ENCODE assay signal across 8 mouse cellular contexts in genomic region chr17:58919061-58919460, GRCm38 (mm10).
DNase-seq lines count a peak whose midpoint lies in the region; ATAC-seq and TF ChIP-seq lines count a peak whose summit lies in the region.

No protein-coding gene starts in this region.

- H3K27ac ChIP-seq in hindbrain, embryonic 12.5 days: no peak overlapping the region
- H3K27ac ChIP-seq in midbrain, embryonic 10.5 days (replicated peaks): peak overlapping the region; percentile 77

- H3K4me1 ChIP-seq in E14TG2a.4 (replicated peaks; ENCODE audit: low read depth, low read length): peaks cover 4% of the 10 kb centered on the region; the same call in 1 of the 2 replicates
- H3K4me1 ChIP-seq in hindbrain, embryonic 12.5 days: peaks cover 12% of the 10 kb centered on the region
- H3K4me1 ChIP-seq in midbrain, embryonic 10.5 days: peaks cover 22% of the 10 kb centered on the region

- H3K4me2 ChIP-seq in hindbrain, embryonic 12.5 days (replicated peaks): peak overlapping the region; percentile 33

- 5% methylated on average over 8 of the region's 8 CpGs for WGBS in hindbrain, embryonic 12.5 days
- WGBS in midbrain, embryonic 10.5 days: 7% methylated on average over 8 of the region's 8 CpGs

- H3K27me3 ChIP-seq in E14TG2a.4 (ENCODE audit: insufficient read depth, low read length): no peaks in the 10 kb centered on the region
- no peaks in the 10 kb centered on the region for H3K27me3 ChIP-seq in hindbrain, embryonic 12.5 days
- no peaks in the 10 kb centered on the region for H3K27me3 ChIP-seq in midbrain, embryonic 10.5 days (ENCODE audit: low read depth, poor library complexity, severe bottlenecking)

- H3K9me3 ChIP-seq in E14TG2a.4 (ENCODE audit: low read length): no peaks in the 10 kb centered on the region
- H3K9me3 ChIP-seq in hindbrain, embryonic 12.5 days (replicated peaks): no peaks in the 10 kb centered on the region
- H3K9me3 ChIP-seq in midbrain, embryonic 10.5 days (replicated peaks): no peaks in the 10 kb centered on the region

- no peaks in the 10 kb centered on the region for H3K36me3 ChIP-seq in E14TG2a.4 (ENCODE audit: insufficient read depth, low read length)
- no peaks in the 10 kb centered on the region for H3K36me3 ChIP-seq in hindbrain, embryonic 12.5 days
- peaks cover 4% of the 10 kb centered on the region; the same call in 1 of the 2 replicates for H3K36me3 ChIP-seq in midbrain, embryonic 10.5 days

- DNase-seq in cerebellum, postnatal 36 days: peak; percentile 4 to 17
- DNase-seq in cerebellum, adult 8-10 months: no peak
- DNase-seq in embryo, embryonic 10.5 days (ENCODE audit: low spot score): peak; percentile 88
- DNase-seq in layer of hippocampus, adult 9-11 months: peak; percentile 17
- DNase-seq in midbrain, embryonic 10.5 days (ENCODE audit: low spot score): peak; percentile 63

- peak; percentile 77; the same call in 1 of the 2 replicates for ATAC-seq in hindbrain, embryonic 12.5 days (ENCODE audit: low FRiP score)
- no peak for ATAC-seq in CD4-positive, CD25-positive, alpha-beta regulatory T cell, adult 4 months

- H3K9ac ChIP-seq in hindbrain, embryonic 12.5 days: no peak overlapping the region

- no peak overlapping the region for H3K4me3 ChIP-seq in E14TG2a.4 (replicated peaks; ENCODE audit: low read length)
- H3K4me3 ChIP-seq in hindbrain, embryonic 12.5 days: no peak overlapping the region
- no peak overlapping the region for H3K4me3 ChIP-seq in midbrain, embryonic 10.5 days

- peak; percentile 39 for TF ChIP-seq CTCF in E14TG2a.4 (conservative IDR thresholded peaks at IDR 0.05; ENCODE audit: low read length)
